Mouse (Mus musculus): ENCODE measurements around the gene Resp18.

Gene Resp18

DNA sequence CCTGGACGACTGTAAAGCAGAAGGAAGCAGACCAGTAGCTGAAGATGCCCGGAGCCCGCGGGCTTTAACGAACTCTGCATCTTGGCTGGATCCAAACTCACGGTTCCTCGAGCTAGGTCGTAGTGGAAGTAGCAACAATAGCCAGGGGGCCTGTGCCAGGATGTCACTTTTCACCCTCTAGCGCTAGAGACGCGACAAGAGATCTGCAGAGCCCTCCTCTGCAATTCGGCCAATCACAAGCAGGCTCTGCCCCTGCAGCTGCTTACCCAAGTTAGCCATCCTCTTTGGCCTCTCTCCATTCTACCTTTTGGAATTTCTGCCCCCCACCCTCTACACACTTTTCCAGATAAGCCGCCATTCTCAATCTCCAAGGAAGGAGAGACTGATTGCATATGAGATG is at the start of gene Resp18:
Gene Resp18 (minus strand): TSS at position 188 of the 400 bp plus-strand sequence.
- DNase-seq (ENCODE audit: low spot score): no peak

- DNase-seq (ENCODE audit: low spot score): no peak
Observed at GRCm38 (mm10) chr1:75327461-75327860, 49.2 kb upstream of the Resp18 start.

GRCm38 (mm10) chr1:75319166-75319565 is 41.0 kb upstream of the Resp18 start:
- DNase-seq (ENCODE audit: low spot score): no peak

DNA sequence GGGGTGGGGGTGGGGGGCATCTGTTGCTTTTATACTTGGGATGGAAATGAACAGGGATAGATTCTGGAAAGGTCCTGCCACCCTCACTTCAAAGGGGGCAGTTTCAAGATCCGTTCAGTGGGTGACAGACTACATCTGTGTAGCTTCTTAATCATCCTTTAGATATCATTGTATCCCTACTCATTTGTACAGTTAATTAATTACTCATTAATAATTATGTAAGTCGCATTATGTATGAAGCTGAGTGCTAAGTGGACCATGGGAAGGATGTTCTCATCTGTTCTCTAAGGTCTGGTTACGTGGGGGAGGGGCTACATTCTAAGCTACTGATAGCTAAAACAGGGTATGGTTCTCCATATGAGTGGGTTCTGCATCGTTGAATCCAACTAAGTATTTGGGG is 40.5 kb upstream of the Resp18 start:
- no peak for DNase-seq (ENCODE audit: low spot score)

GRCm38 (mm10) chr1:75318301-75318700 is 40.1 kb upstream of the Resp18 start:
- no peak for DNase-seq (ENCODE audit: low spot score)

DNA sequence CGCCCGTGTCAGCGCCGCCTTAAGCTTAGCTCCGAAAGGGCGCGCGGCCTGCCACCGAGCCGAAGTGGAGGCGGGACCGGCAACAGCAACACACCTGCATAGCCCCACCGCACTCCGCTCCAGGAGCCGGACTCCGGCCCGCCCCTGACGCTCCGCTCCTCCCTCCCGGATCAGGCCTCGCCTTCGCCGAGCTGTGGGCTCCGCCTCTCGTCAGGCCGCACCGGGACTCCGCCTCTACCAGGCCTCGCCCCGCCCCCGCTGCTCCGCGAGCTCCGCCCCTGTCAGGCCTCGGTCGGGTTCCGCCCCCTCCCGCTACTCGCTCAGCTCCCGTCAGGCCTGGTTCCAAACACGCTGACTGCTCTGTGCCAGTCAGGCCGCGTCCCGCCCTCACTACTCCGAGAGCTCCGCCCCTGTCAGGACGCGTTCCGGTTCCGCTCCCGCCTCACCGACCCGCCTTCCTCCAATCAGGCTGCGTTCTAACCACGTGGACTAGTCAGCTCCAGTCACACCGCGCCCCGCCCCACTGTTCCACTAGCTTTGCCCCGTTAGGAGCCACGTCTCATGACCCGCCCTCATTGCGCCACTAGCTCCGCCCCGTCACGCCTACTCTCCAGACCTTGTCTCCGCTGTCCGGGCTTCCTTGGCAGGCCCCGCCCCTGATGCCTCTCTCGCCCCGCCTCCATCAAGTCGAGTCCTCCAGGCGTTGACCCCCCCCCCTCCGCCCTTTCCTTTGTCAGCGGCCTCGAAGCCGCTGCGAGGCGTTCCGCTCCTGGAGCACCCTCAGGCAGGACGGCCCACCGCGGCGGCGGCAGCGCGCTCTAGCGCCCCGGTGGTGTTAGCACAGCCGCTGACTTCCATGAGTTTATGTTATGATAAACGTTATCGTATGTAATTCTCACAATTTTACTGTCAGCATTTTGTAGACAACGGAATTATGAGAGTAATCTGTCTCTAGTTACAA is 39.3 kb upstream of the Resp18 start, which contains the start of gene Dnpep:
Gene Dnpep (minus strand): TSS at position 750 of the 961 bp plus-strand sequence.
- DNase-seq (ENCODE audit: low spot score): peak; percentile 100

- peak; percentile 93 for DNase-seq (ENCODE audit: low spot score)
Observed at GRCm38 (mm10) chr1:75316861-75317240, 38.6 kb upstream of the Resp18 start.

- no peak for DNase-seq (ENCODE audit: low spot score)
Observed at GRCm38 (mm10) chr1:75315456-75316365, 37.5 kb upstream of the Resp18 start.

DNA sequence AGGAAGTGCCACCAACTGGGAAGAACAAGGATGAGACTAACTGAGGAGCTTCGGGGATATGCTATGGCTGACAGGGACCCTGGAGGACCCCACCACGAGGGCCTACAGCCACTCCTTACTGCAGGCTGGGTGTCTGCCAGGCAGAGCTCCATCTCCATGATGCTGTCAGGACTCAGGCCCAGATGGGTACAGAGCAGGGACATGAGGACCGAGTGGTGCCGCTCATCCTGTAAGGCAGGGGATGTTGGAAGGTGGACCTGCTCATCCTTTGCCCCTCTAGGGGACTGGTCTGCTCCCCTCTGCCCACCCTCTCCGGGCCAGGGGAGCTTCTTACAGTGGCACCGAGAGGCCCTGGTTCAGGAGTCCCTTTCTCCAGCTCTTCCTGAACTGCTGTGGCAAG is 36.8 kb upstream of the Resp18 start:
- no peak for DNase-seq (ENCODE audit: low spot score)

DNA sequence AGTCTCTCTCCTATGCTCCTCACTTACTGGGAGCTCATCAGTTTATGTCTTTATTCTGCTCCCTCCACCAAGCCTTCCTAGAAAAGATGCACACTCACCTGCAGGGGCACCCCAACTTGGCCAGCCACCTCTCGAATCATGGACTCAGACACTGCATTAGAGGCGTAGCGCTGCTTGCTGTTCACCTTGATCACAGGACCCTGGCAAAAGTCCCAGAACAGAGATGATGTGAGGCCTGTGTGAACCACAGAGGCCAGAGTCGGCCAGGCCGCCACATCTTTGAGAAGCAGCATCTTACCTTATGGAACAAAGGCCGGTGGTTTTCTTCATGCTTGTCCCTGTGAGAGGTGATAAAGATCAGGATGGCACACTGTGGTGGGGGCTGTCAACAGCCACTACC is 33.5 kb upstream of the Resp18 start:
- DNase-seq (ENCODE audit: low spot score): no peak

GRCm38 (mm10) chr1:75304662-75305061 is 26.4 kb upstream of the Resp18 start:
- DNase-seq (ENCODE audit: low spot score): no peak

DNA sequence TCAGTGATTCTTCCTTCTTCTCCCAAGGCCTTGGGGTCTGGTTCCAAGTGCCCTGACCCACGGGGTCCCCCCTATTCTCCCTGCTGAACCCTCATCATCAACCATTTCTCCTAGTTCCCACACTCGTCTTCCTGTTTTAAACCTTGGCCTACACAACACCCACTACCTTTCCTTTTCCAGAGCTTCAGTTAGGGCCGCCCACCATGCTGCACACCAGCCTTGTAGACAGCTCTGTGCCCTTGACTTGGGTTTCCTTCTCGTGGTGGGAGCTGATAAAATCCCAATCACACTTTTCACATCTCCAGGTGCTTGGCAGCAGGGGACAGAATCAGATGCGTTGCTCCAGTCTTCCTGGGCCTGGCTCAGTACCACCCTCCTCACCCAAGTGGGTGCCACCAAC is 16.1 kb upstream of the Resp18 start:
- DNase-seq (ENCODE audit: low spot score): no peak

DNA sequence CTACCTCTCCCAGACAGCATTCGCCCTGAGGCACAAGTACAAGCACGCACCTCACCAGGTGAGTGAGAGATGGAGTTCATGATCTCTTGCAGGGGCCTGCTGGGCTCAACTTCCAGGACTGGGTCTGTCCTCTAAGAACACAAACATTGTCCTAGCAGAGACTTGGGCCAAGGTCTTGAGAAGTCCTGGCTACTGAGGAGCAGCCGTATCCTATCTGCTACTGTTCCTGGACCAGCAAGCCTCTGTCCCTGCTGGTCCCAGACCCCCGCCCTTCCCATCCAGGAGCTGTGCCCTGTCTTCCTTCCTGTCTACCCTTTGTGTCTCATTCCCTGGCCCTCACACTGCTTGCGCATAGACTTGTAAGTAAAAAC is 15.1 kb upstream of the Resp18 start:
- no peak for DNase-seq (ENCODE audit: low spot score)

DNA sequence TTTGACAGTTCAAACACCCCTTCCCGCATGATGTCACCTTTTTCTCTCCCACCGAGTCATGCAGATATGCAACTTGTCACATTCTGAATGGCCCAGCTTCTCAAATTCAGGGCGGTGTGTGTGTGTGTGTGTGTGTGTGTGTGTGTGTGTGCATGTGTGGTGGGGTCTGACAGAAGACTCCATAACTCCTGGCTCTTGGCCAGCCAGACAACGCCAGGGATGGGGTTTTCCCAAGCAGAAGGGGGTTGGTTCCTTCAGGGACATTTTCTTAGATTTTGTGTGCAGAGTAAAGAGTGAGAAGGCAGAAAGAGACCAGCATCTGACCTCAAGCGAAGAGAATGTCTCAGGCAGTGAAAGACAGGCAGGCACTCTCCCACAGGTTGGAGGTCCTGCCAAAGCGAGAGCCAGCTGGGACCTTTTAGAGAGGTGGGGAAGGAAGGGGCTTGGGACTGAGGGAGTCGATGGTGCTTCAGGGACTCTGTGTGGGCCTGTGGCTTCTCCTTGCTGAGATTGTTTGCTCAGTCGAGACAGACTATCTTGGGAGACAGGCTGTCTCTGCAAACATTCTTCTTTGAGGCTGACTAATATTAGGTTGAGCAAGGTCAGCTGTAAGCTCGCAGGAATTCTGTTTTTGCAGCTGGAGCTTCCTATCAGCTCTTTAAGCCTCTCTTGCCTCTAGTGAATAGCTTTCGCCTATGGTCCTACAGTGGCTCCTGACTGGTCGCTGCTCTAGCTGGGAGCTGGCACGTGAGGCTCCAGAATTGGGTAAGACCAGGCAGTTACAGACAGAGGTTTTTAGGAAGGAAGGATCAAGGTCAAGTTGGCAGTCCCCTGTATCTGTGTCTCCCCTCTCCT is 14.5 kb upstream of the Resp18 start:
- peak; percentile 58 for DNase-seq (ENCODE audit: low spot score)

- no peak for DNase-seq (ENCODE audit: low spot score)
Observed at GRCm38 (mm10) chr1:75291321-75291720, 13.1 kb upstream of the Resp18 start.

DNA sequence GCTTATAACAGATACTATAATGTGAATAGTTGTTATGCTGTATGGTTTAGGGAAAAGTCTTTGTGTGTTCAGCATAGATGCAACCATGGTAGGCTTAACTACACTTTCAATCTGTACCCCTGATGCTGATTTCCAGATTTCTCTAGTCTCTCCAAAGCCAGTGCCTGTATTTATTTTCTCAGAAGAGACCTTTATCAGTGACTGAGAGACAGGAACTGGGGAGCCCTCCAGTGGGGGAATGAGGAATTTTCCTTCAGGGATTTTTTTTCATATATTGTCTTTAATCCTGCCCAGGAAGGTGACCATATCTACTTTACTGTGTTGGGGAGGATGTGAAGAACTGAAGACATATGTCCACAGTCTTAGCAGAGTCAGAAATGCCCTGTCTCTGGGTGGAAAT is 12.4 kb upstream of the Resp18 start:
- DNase-seq (ENCODE audit: low spot score): no peak

DNA sequence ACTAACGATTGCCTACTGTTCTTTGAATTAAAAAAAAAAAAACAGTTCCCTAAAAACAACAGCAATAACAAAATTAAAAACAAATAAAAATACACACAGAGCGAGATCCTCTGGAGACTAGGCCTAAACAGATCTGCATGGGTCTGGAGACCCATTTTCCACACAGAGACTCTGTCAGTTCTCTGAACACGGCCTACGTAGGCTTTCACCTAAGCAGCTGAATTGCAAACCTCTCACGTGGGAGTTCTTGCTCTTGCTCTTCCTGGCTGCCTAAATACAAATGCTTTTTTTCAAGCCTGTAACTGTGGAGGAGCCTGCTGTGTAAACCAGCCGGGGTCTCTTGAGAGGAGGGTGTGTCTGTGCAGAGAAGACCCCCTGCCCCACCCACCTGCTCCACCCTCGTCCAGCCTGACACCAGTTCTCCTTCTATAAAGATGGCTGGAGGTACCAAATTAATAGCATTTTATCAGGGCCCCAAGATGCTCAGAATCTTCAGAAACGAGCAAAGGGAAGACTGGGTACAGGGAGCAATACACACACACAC is 11.7 kb upstream of the Resp18 start:
- DNase-seq (ENCODE audit: low spot score): no peak

GRCm38 (mm10) chr1:75289376-75289775 is 11.2 kb upstream of the Resp18 start:
- peak; percentile 39 for DNase-seq (ENCODE audit: low spot score)

GRCm38 (mm10) chr1:75284911-75285310 is 6.7 kb upstream of the Resp18 start:
- no peak for DNase-seq (ENCODE audit: low spot score)

DNA sequence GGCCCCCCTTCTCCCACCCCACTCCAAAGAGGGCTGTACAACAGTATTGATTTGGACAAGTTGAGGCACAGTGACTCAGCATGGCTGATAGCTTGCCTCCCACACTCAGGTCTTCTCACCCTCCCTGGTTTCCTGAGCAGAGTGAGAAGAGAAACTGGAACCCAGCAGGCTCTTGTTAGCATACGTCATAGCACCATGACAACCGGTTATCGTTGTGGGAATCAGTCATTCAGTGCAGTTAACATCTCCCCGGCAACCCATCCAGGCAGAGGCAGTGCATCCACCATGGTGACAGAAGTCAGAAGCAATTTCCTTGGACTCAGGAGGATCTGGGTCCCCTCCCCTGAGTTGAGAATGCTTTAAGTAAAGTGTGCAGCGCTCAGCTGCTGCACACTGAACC is 4.8 kb upstream of the Resp18 start:
- DNase-seq (ENCODE audit: low spot score): no peak

Data from yolk sac, embryonic 10.5 days (tissue).